16 mouse cellular contexts compared by ENCODE assay signal in genomic region chr8:126787398-126787797, GRCm38 (mm10).
DNase-seq lines count a peak whose midpoint lies in the region; ATAC-seq and TF ChIP-seq lines count a peak whose summit lies in the region.
"Had no signal": no experiment of that assay in that cellular context is flagged by ENCODE, and none has a peak within 500 bp of the region (broad histone marks: within the 10 kb centered on the region; RNA-seq: fewer than 3 reads in every experiment).

No protein-coding gene starts in this region.

- no peaks in the 10 kb centered on the region for H3K4me1 ChIP-seq in kidney, adult 2 months (ENCODE audit: control insufficient read depth, insufficient read depth, low read length)
- H3K4me1 ChIP-seq in kidney, embryonic 15.5 days = peaks cover 25% of the 10 kb centered on the region
- H3K4me1 ChIP-seq in hindbrain, embryonic 12.5 days = peaks cover 2% of the 10 kb centered on the region; the same call in 1 of the 2 replicates
- H3K4me1 ChIP-seq: forebrain, embryonic 13.5 days had no signal

- H3K4me2 ChIP-seq in kidney, embryonic 15.5 days = no peak overlapping the region
- H3K4me2 ChIP-seq in hindbrain, embryonic 12.5 days (replicated peaks) = no peak overlapping the region
- H3K4me2 ChIP-seq: forebrain, embryonic 13.5 days; heart, embryonic 12.5 days; hindbrain, embryonic 15.5 days had no signal

- no peaks in the 10 kb centered on the region for H3K27me3 ChIP-seq in kidney, adult 2 months (replicated peaks; ENCODE audit: control insufficient read depth, insufficient read depth, low read length)
- H3K27me3 ChIP-seq in kidney, embryonic 15.5 days = no peaks in the 10 kb centered on the region
- H3K27me3 ChIP-seq in hindbrain, embryonic 12.5 days = no peaks in the 10 kb centered on the region
- H3K27me3 ChIP-seq: forebrain, embryonic 13.5 days; heart, embryonic 12.5 days; hindbrain, embryonic 15.5 days had no signal

- no peak for TF ChIP-seq CTCF in kidney, adult 2 months (conservative IDR thresholded peaks at IDR 0.05; ENCODE audit: insufficient read depth, insufficient read length, low read depth, low read length)

- H3K36me3 ChIP-seq in kidney, adult 2 months (ENCODE audit: control insufficient read depth, insufficient read depth, low read length) = no peaks in the 10 kb centered on the region
- H3K36me3 ChIP-seq in kidney, embryonic 15.5 days = no peaks in the 10 kb centered on the region
- no peaks in the 10 kb centered on the region for H3K36me3 ChIP-seq in hindbrain, embryonic 12.5 days
- H3K36me3 ChIP-seq: embryonic facial prominence, embryonic 10.5 days; heart, embryonic 12.5 days; hindbrain, embryonic 10.5 days; hindbrain, embryonic 15.5 days had no signal

- ATAC-seq in kidney, embryonic 15.5 days (replicated peaks; ENCODE audit: low FRiP score) = no peak
- ATAC-seq in hindbrain, embryonic 12.5 days (ENCODE audit: low FRiP score) = no peak
- ATAC-seq: forebrain, embryonic 13.5 days had no signal

- no peak overlapping the region for H3K4me3 ChIP-seq in kidney, adult 2 months (ENCODE audit: insufficient read depth, low read depth, low read length)
- no peak overlapping the region for H3K4me3 ChIP-seq in kidney, embryonic 15.5 days (replicated peaks)
- H3K4me3 ChIP-seq in hindbrain, embryonic 12.5 days = no peak overlapping the region
- H3K4me3 ChIP-seq: embryonic facial prominence, embryonic 10.5 days; forebrain, embryonic 13.5 days; heart, embryonic 12.5 days; hindbrain, embryonic 10.5 days; hindbrain, embryonic 15.5 days had no signal

- H3K9ac ChIP-seq in kidney, embryonic 15.5 days = no peak overlapping the region
- no peak overlapping the region for H3K9ac ChIP-seq in hindbrain, embryonic 12.5 days
- H3K9ac ChIP-seq: forebrain, embryonic 13.5 days; heart, embryonic 12.5 days; hindbrain, embryonic 15.5 days had no signal

- H3K27ac ChIP-seq in kidney, adult 2 months (ENCODE audit: insufficient read depth, low read depth, low read length) = no peak overlapping the region
- H3K27ac ChIP-seq in kidney, embryonic 15.5 days = no peak overlapping the region
- H3K27ac ChIP-seq in hindbrain, embryonic 12.5 days = no peak overlapping the region
- H3K27ac ChIP-seq: forebrain, embryonic 13.5 days; hindbrain, embryonic 15.5 days had no signal

- no peak for TF ChIP-seq POLR2A in kidney, adult 2 months (IDR thresholded peaks at IDR 0.05; ENCODE audit: low read depth, low read length)

- 0 out of 2 replicates have a peak, but pooled peaks cover 7% of the 10 kb centered on the region for H3K9me3 ChIP-seq in kidney, embryonic 15.5 days (replicated peaks)
- 0 out of 2 replicates have a peak, but pooled peaks cover 6% of the 10 kb centered on the region for H3K9me3 ChIP-seq in hindbrain, embryonic 12.5 days (replicated peaks)
- H3K9me3 ChIP-seq: hindbrain, embryonic 15.5 days had no signal

- 78% methylated on average over 8 of the region's 8 CpGs for WGBS in kidney, adult 2 months
- 66% methylated on average over 8 of the region's 8 CpGs for WGBS in kidney, embryonic 15.5 days
- 87% methylated on average over 8 of the region's 8 CpGs for WGBS in hindbrain, embryonic 12.5 days

- peak; percentile 38 for DNase-seq in kidney, adult 2 months
- peak; percentile 42 for DNase-seq in ovary, postnatal 36 days (ENCODE audit: low spot score)
- no peak for DNase-seq in ovary, postnatal 10 days (ENCODE audit: low spot score)
- peak; percentile 93 to 95 for DNase-seq in adrenal gland, adult (ENCODE audit: inconsistent age in 2 of 2, low spot score in 1 of 2)
- DNase-seq in adrenal gland, postnatal 10 days = peak; percentile 82
- no peak for DNase-seq in lung, adult 18-20 months
- DNase-seq: cerebellum, adult 2 months; cerebellum, postnatal 10 days; gastrocnemius, postnatal 10 days had no signal

Comparison
In these comparisons a context has a peak if more than half of its experiments do, and no peak if none do; other contexts are left out.
1. DNase-seq: peak in kidney, adult 2 months (single experiment), ovary, postnatal 36 days (single experiment), adrenal gland, adult (2 of 2) and adrenal gland, postnatal 10 days (single experiment); none in ovary, postnatal 10 days (single experiment) and lung, adult 18-20 months (0 of 2).